Mouse (Mus musculus): ENCODE data around the gene Olfr765. TPM values are rescaled to one million over a fixed set of nuclear protein-coding genes. Genes with fewer than 3 reads are reported as not detected.

Gene Olfr765
- not detected for polyA plus RNA-seq (2017; shearing (Covaris generic))

GRCm38 (mm10) chr10:129049898-129050297 is at the start of gene Olfr765:
Gene Olfr765 (minus strand): TSS chr10:129049998.

DNA sequence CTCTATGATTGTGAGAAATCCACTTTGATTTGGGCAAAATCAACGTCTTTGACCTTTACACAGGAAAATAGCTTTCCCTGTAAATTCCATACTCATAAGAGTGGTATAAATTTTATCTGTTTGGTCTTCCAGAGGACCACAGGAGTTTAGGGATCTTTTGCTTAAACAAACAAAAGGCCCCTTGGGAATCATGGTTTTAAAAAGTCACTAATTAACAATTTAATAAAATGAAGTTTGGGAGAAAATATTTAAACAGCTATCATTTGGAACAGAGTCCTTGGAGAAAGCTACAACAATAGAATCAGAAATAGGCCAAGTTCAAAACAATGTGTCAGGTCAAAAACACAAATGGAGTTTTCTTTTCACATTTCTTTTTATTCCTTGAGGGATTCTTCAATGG is 49.5 kb upstream of the Olfr765 start, which contains the start of gene Olfr768:
Gene Olfr768 (minus strand): TSS at position 101 of the 400 bp plus-strand sequence.

GRCm38 (mm10) chr10:129082810-129083209 is 33.0 kb upstream of the Olfr765 start, which contains the start of gene Olfr767:
Gene Olfr767 (minus strand): TSS chr10:129082910.

DNA sequence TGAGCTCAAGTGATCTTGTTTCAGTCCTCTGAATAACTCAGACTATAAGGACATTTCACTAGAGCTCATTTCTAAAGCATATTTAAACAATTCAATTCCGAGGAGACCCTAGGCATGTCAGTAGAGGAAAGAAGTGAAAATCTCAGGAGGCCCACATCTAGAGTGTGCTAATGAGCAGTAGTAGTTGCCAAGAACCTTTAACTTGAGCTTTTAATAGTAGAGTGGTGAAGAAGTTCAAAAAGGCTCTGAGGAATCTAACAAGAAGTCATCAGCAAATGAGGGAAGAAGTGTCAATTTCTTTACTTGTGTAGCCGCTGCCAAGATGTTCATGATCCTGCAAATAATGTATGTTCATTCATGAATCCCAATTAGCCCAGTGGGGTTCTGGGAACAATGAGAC is 19.1 kb upstream of the Olfr765 start, which contains the start of gene Olfr766-ps1:
Gene Olfr766-ps1 (minus strand): TSS at position 101 of the 400 bp plus-strand sequence.

DNA sequence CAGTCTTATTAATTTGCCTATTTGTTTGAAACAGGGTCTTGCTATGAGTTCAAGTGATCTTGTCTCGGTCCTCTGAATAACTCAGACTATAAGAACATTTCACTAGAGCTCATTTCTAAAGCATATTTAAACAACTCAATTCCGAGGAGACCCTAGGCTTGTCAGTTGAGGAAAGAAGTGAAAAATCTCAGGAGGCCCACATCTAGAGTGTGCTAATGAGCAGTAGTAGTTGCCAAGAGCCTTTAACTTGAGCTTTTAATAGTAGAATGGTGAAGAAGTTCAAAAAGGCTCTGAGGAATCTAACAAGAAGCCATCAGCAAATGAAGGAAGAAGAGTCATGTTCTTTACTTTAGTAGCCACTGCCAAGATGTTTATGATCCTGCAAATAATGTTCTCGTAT is 10.0 kb downstream of the Olfr765 start, which contains the start of gene Olfr764-ps1:
Gene Olfr764-ps1 (minus strand): TSS at position 101 of the 400 bp plus-strand sequence.

DNA sequence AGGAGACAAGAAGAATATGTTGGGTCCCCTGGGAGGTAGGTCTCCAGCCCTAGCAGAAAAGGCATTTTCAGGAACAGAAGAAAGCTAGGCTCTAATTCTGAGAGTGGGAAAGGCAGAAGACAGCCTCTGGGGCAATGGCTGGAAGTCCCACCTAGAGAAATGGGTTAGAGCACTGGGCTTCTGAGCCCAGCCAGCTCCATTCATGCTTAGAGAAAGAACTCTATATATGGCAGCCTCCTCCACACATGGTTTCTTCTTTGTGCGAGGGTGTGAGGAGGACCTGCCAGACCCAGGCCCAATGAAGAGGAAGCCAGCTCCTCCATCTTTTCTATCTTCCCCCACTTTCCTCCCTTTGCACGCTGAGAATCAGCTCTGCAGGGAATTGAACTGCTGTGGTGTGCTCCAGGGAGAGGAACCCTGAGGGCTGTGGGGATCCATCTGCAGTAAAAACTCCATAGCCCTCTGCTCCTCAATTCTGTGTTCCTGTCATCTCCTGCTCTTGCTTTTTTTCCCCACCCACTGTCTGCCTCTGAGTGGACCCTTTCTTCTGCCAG is 39.4 kb downstream of the Olfr765 start, which contains the start of gene Olfr763:
Gene Olfr763 (plus strand): TSS at position 504 of the 554 bp plus-strand sequence.

Other genes with a start within 250 kb of the Olfr765 start
- 136 TPM for gene Dnajc14, start 245.9 kb downstream of the Olfr765 start, polyA plus RNA-seq (2017; shearing (Covaris generic))
- 6.1 TPM for gene Tmem198b, start 245.6 kb downstream of the Olfr765 start, polyA plus RNA-seq (2017; shearing (Covaris generic))
- 149 TPM for gene Sarnp, start 232.7 kb downstream of the Olfr765 start, polyA plus RNA-seq (2017; shearing (Covaris generic))
- gene Ormdl2, start 228.4 kb downstream of the Olfr765 start, polyA plus RNA-seq (2017; shearing (Covaris generic)): 89.2 TPM
- 1.2 TPM for gene Gdf11, start 158.3 kb downstream of the Olfr765 start, polyA plus RNA-seq (2017; shearing (Covaris generic))
- gene Cd63, start 149.0 kb downstream of the Olfr765 start, polyA plus RNA-seq (2017; shearing (Covaris generic)): 1.2 TPM
- 21.9 TPM for gene Rdh5, start 127.1 kb downstream of the Olfr765 start, polyA plus RNA-seq (2017; shearing (Covaris generic))
- 196 TPM for gene Bloc1s1, start 126.0 kb downstream of the Olfr765 start, polyA plus RNA-seq (2017; shearing (Covaris generic))
- 9.1 TPM for gene Itga7, start 116.2 kb downstream of the Olfr765 start, polyA plus RNA-seq (2017; shearing (Covaris generic))
- gene Mettl7b, start 89.0 kb downstream of the Olfr765 start, polyA plus RNA-seq (2017; shearing (Covaris generic)): not detected
- gene Olfr9, start 60.6 kb downstream of the Olfr765 start, polyA plus RNA-seq (2017; shearing (Covaris generic)): not detected
- gene Olfr763, start 39.2 kb downstream of the Olfr765 start, polyA plus RNA-seq (2017; shearing (Covaris generic)): not detected
- gene Olfr764-ps1, start 10.1 kb downstream of the Olfr765 start, polyA plus RNA-seq (2017; shearing (Covaris generic)): not detected
- not detected for gene Olfr766-ps1, start 19.0 kb upstream of the Olfr765 start, polyA plus RNA-seq (2017; shearing (Covaris generic))
- gene Olfr767, start 32.9 kb upstream of the Olfr765 start, polyA plus RNA-seq (2017; shearing (Covaris generic)): not detected
- gene Olfr768, start 49.4 kb upstream of the Olfr765 start, polyA plus RNA-seq (2017; shearing (Covaris generic)): not detected
- gene Olfr769, start 67.9 kb upstream of the Olfr765 start, polyA plus RNA-seq (2017; shearing (Covaris generic)): not detected
- gene Olfr770, start 89.0 kb upstream of the Olfr765 start, polyA plus RNA-seq (2017; shearing (Covaris generic)): not detected
- not detected for gene Olfr771, start 114.8 kb upstream of the Olfr765 start, polyA plus RNA-seq (2017; shearing (Covaris generic))
- gene Olfr772, start 127.9 kb upstream of the Olfr765 start, polyA plus RNA-seq (2017; shearing (Covaris generic)): not detected
- not detected for gene Olfr773, start 137.4 kb upstream of the Olfr765 start, polyA plus RNA-seq (2017; shearing (Covaris generic))
- gene Olfr774, start 186.2 kb upstream of the Olfr765 start, polyA plus RNA-seq (2017; shearing (Covaris generic)): not detected
- not detected for gene Olfr775, start 198.4 kb upstream of the Olfr765 start, polyA plus RNA-seq (2017; shearing (Covaris generic))
- gene Olfr776, start 209.1 kb upstream of the Olfr765 start, polyA plus RNA-seq (2017; shearing (Covaris generic)): not detected
- gene Olfr777, start 221.5 kb upstream of the Olfr765 start, polyA plus RNA-seq (2017; shearing (Covaris generic)): not detected